Comparison of ENCODE assay signal across 7 mouse cellular contexts in genomic region chr17:86755581-86756195, GRCm38 (mm10). TPM values are rescaled to one million over a fixed set of nuclear protein-coding genes. Genes with fewer than 3 reads are reported as not detected.
A peak's percentile ranks its signal among the peaks of the same experiment; 100 is the strongest.
DNase-seq lines count a peak whose midpoint lies in the region; ATAC-seq lines count a peak whose summit lies in the region.

No protein-coding gene starts in this region.

- no peaks in the 10 kb centered on the region for H3K36me3 ChIP-seq in lung, embryonic 16.5 days (ENCODE audit: control insufficient read depth, insufficient read depth, low read length)
- H3K36me3 ChIP-seq in heart, embryonic 13.5 days, result no peaks in the 10 kb centered on the region
- no peaks in the 10 kb centered on the region for H3K36me3 ChIP-seq in liver, embryonic 11.5 days (ENCODE audit: control insufficient read depth, insufficient read depth, low read length)
- no peaks in the 10 kb centered on the region for H3K36me3 ChIP-seq in stomach, embryonic 16.5 days (ENCODE audit: control insufficient read depth, insufficient read depth, low read length)

- H3K9me3 ChIP-seq in lung, embryonic 16.5 days (ENCODE audit: control insufficient read depth, low read length), result no peaks in the 10 kb centered on the region
- H3K9me3 ChIP-seq in heart, embryonic 13.5 days, result no peaks in the 10 kb centered on the region
- H3K9me3 ChIP-seq in liver, embryonic 11.5 days (ENCODE audit: control insufficient read depth, low read length), result no peaks in the 10 kb centered on the region
- no peaks in the 10 kb centered on the region for H3K9me3 ChIP-seq in stomach, embryonic 16.5 days (replicated peaks; ENCODE audit: control insufficient read depth, low read length)

- H3K9ac ChIP-seq in lung, embryonic 16.5 days (ENCODE audit: low read length), result peak overlapping the region; percentile 63
- H3K9ac ChIP-seq in heart, embryonic 13.5 days, result peak overlapping the region; percentile 83
- H3K9ac ChIP-seq in liver, embryonic 11.5 days (ENCODE audit: low read depth, low read length), result no peak overlapping the region
- H3K9ac ChIP-seq in stomach, embryonic 16.5 days (ENCODE audit: low read length), result peak overlapping the region; percentile 73

- peaks cover 26% of the 10 kb centered on the region for H3K27me3 ChIP-seq in lung, embryonic 16.5 days (ENCODE audit: control insufficient read depth, insufficient read depth, low read depth, low read length)
- H3K27me3 ChIP-seq in heart, embryonic 13.5 days (replicated peaks), result peaks cover 53% of the 10 kb centered on the region
- peaks cover 59% of the 10 kb centered on the region for H3K27me3 ChIP-seq in liver, embryonic 11.5 days (replicated peaks; ENCODE audit: control insufficient read depth, insufficient read depth, low read length)
- H3K27me3 ChIP-seq in stomach, embryonic 16.5 days (ENCODE audit: control insufficient read depth, insufficient read depth, low read length), result peaks cover 33% of the 10 kb centered on the region

- peak overlapping the region; percentile 83 for H3K4me2 ChIP-seq in lung, embryonic 16.5 days (ENCODE audit: low read depth, low read length)
- H3K4me2 ChIP-seq in heart, embryonic 13.5 days, result peak overlapping the region; percentile 99
- H3K4me2 ChIP-seq in liver, embryonic 11.5 days, result peak overlapping the region; percentile 92
- peak overlapping the region; percentile 90 for H3K4me2 ChIP-seq in stomach, embryonic 16.5 days (ENCODE audit: low read depth, low read length)

- peaks cover 17% of the 10 kb centered on the region for H3K4me1 ChIP-seq in lung, embryonic 16.5 days (replicated peaks; ENCODE audit: control insufficient read depth, insufficient read depth, low read length)
- peaks cover 42% of the 10 kb centered on the region for H3K4me1 ChIP-seq in heart, embryonic 13.5 days
- H3K4me1 ChIP-seq in liver, embryonic 11.5 days (replicated peaks; ENCODE audit: control insufficient read depth, insufficient read depth, low read length), result peaks cover 9% of the 10 kb centered on the region
- peaks cover 8% of the 10 kb centered on the region; the same call in 1 of the 2 replicates for H3K4me1 ChIP-seq in stomach, embryonic 16.5 days (ENCODE audit: control insufficient read depth, insufficient read depth, low read length)

- H3K27ac ChIP-seq in lung, embryonic 16.5 days (ENCODE audit: low read length), result no peak overlapping the region
- no peak overlapping the region for H3K27ac ChIP-seq in heart, embryonic 13.5 days (replicated peaks)
- H3K27ac ChIP-seq in liver, embryonic 11.5 days (ENCODE audit: low read depth, low read length), result no peak overlapping the region
- no peak overlapping the region for H3K27ac ChIP-seq in stomach, embryonic 16.5 days (ENCODE audit: low read length)

- no peak for ATAC-seq in lung, embryonic 16.5 days (ENCODE audit: low read depth)
- no peak for ATAC-seq in heart, embryonic 13.5 days (ENCODE audit: extremely low read depth, insufficient number of reproducible peaks, low FRiP score, low TSS enrichment)
- no peak for ATAC-seq in liver, embryonic 11.5 days (replicated peaks; ENCODE audit: low FRiP score)
- ATAC-seq in stomach, embryonic 16.5 days (ENCODE audit: insufficient read depth, low FRiP score), result no peak

- H3K4me3 ChIP-seq in lung, embryonic 16.5 days (ENCODE audit: low read length), result peak overlapping the region; percentile 67
- peak overlapping the region; percentile 73 for H3K4me3 ChIP-seq in heart, embryonic 13.5 days
- H3K4me3 ChIP-seq in liver, embryonic 11.5 days (ENCODE audit: low read depth, low read length), result peak overlapping the region; percentile 60
- H3K4me3 ChIP-seq in stomach, embryonic 16.5 days (replicated peaks; ENCODE audit: low read length), result peak overlapping the region; percentile 51

- no peak for DNase-seq in lung, postnatal 25 days (ENCODE audit: low spot score)
- DNase-seq in liver, embryonic 11.5 days (ENCODE audit: low spot score), result no peak
- DNase-seq in left cerebral cortex, adult 8-10 months (ENCODE audit: low spot score in 2 of 2), result no peak
- no peak for DNase-seq in cerebellum, adult 18-20 months

- 21% methylated on average over 11 of the region's 11 CpGs for WGBS in lung, embryonic 16.5 days
- 15% methylated on average over 11 of the region's 11 CpGs for WGBS in heart, embryonic 13.5 days
- WGBS in liver, embryonic 11.5 days, result 15% methylated on average over 11 of the region's 11 CpGs
- WGBS in stomach, embryonic 16.5 days, result 33% methylated on average over 11 of the region's 11 CpGs

RNA-seq across cellular contexts. Expression of gene Epas1, which starts 2.2 kb away (rescaled TPM):
- 13.7 and 14.5 TPM in 2 replicates for polyA plus RNA-seq in lung, embryonic 16.5 days (2015; fragmentation: Nextera tagmentation; extraction: Ambion mirVana)
- polyA plus RNA-seq in heart, embryonic 13.5 days (2015; fragmentation: Nextera tagmentation; extraction: Ambion mirVana), result 5.1 and 5.6 TPM in 2 replicates
- polyA plus RNA-seq in liver, embryonic 11.5 days (2014; fragmentation: Nextera tagmentation; extraction: Ambion mirVana), result 7.3 and 8.1 TPM in 2 replicates
- 5.3 and 5.8 TPM in 2 replicates for polyA plus RNA-seq in stomach, embryonic 16.5 days (2015; fragmentation: Nextera tagmentation; extraction: Ambion mirVana)
- total RNA-seq in left cerebral cortex, adult 8-10 months (2022), result 100 to 1,000 TPM in 1 of 4 experiments, 10 to 100 TPM in 3; 92.7 to 101 (median 97.1) TPM
